Mouse (Mus musculus): ENCODE results near the gene Casp9.

The Casp9 gene

GRCm38 (mm10) chr4:141817706-141818105 lies 24.3 kb downstream of the Casp9 start:
- no peak for DNase-seq (ENCODE audit: low spot score)

GRCm38 (mm10) chr4:141818861-141819260 lies 25.4 kb downstream of the Casp9 start:
- no peak for DNase-seq (ENCODE audit: low spot score)

- DNase-seq (ENCODE audit: low spot score) = no peak
Observed at GRCm38 (mm10) chr4:141819316-141819715, 25.9 kb downstream of the Casp9 start.

GRCm38 (mm10) chr4:141821178-141821577 lies 27.8 kb downstream of the Casp9 start:
- DNase-seq (ENCODE audit: low spot score) = no peak

GRCm38 (mm10) chr4:141822089-141822488 lies 28.7 kb downstream of the Casp9 start:
- no peak for DNase-seq (ENCODE audit: low spot score)

GRCm38 (mm10) chr4:141822979-141823378 lies 29.6 kb downstream of the Casp9 start:
- DNase-seq (ENCODE audit: low spot score) = peak; percentile 18

GRCm38 (mm10) chr4:141826060-141826459 lies 32.6 kb downstream of the Casp9 start, which contains the start of gene Cela2a:
Cela2a (minus strand) TSS chr4:141826160.
- no peak for DNase-seq (ENCODE audit: low spot score)

- no peak for DNase-seq (ENCODE audit: low spot score)
Observed at GRCm38 (mm10) chr4:141827401-141827800, 34.0 kb downstream of the Casp9 start.

- DNase-seq (ENCODE audit: low spot score) = no peak
Observed at GRCm38 (mm10) chr4:141828177-141828576, 34.8 kb downstream of the Casp9 start.

GRCm38 (mm10) chr4:141830381-141830780 lies 37.0 kb downstream of the Casp9 start:
- DNase-seq (ENCODE audit: low spot score) = no peak

- no peak for DNase-seq (ENCODE audit: low spot score)
Observed at GRCm38 (mm10) chr4:141831361-141831760, 37.9 kb downstream of the Casp9 start.

GRCm38 (mm10) chr4:141833911-141834310 lies 40.5 kb downstream of the Casp9 start:
- no peak for DNase-seq (ENCODE audit: low spot score)

- DNase-seq (ENCODE audit: low spot score) = no peak
Observed at GRCm38 (mm10) chr4:141834536-141835095, 41.2 kb downstream of the Casp9 start.

- no peak for DNase-seq (ENCODE audit: low spot score)
Observed at GRCm38 (mm10) chr4:141845999-141846398, 52.6 kb downstream of the Casp9 start, which contains the start of gene Ctrc. Ctrc (minus strand) TSS chr4:141846359.

- DNase-seq (ENCODE audit: low spot score) = peak; percentile 32
Observed at GRCm38 (mm10) chr4:141853437-141853836, 60.0 kb downstream of the Casp9 start.

GRCm38 (mm10) chr4:141857422-141857930 lies 64.1 kb downstream of the Casp9 start:
- DNase-seq (ENCODE audit: low spot score) = peak; percentile 66

- no peak for DNase-seq (ENCODE audit: low spot score)
Observed at GRCm38 (mm10) chr4:141858501-141858900, 65.1 kb downstream of the Casp9 start.

- no peak for DNase-seq (ENCODE audit: low spot score)
Observed at GRCm38 (mm10) chr4:141859351-141859750, 65.9 kb downstream of the Casp9 start.

- no peak for DNase-seq (ENCODE audit: low spot score)
Observed at GRCm38 (mm10) chr4:141860246-141860841, 66.9 kb downstream of the Casp9 start.

GRCm38 (mm10) chr4:141861591-141862295 lies 68.3 kb downstream of the Casp9 start:
- no peak for DNase-seq (ENCODE audit: low spot score)

- DNase-seq (ENCODE audit: low spot score) = no peak
Observed at GRCm38 (mm10) chr4:141862867-141863266, 69.5 kb downstream of the Casp9 start.

GRCm38 (mm10) chr4:141863726-141864280 lies 70.4 kb downstream of the Casp9 start:
- no peak for DNase-seq (ENCODE audit: low spot score)

- DNase-seq (ENCODE audit: low spot score) = no peak
Observed at GRCm38 (mm10) chr4:141864506-141864905, 71.1 kb downstream of the Casp9 start.
